Mouse (Mus musculus) yolk sac, embryonic 10.5 days (tissue): ENCODE measurements around the gene Zswim8.

Experiments
- DNase-seq: peaks from one replicate; pipeline ENCODE4 v3.0.0-alpha.2; 2017; ENCODE audit warnings: low spot score

Gene Zswim8

GRCm38 (mm10) chr14:20772808-20773207 is 65.5 kb downstream of the Zswim8 start:
- no peak for DNase-seq
